Mouse (Mus musculus) gastrocnemius, postnatal 25 days (tissue): Measurements from ENCODE around the gene Tmc4. TPM values are rescaled to one million over a fixed set of nuclear protein-coding genes. Genes with fewer than 3 reads are reported as not detected.
A peak's percentile ranks its signal among the peaks of the same experiment; 100 is the strongest.
"Not testable (repeated sequence)": the region's sequence is repeated elsewhere in the genome, so short reads cannot be mapped to it uniquely, and the experiment has no call there.

ENCODE experiments used
- DNase-seq: peaks from one replicate; pipeline ENCODE4 v3.0.0; 2022
- long read RNA-seq, 2 experiments: library from polyadenylated mRNA; stranded (forward); transcript quantifications; one replicate each; pipeline ENCODE4 v2.0.0; 2021
- total RNA-seq, 2 experiments: library from RNA; stranded (reverse); gene quantifications; 1 replicate in 1 of 2; 2 replicates in 1 of 2; pipeline ENCODE4 v1.2.3; 2021

Gene Tmc4
- total RNA-seq: under 1 TPM; 0.70 to 0.87 TPM
- long read RNA-seq, experiment 1: 0 reads
- long read RNA-seq, experiment 2, partial matches to known transcripts: 1 of 1 reads
- long read RNA-seq, experiment 2, other reads (novel, unspliced or antisense): 0 of 1 reads

DNA sequence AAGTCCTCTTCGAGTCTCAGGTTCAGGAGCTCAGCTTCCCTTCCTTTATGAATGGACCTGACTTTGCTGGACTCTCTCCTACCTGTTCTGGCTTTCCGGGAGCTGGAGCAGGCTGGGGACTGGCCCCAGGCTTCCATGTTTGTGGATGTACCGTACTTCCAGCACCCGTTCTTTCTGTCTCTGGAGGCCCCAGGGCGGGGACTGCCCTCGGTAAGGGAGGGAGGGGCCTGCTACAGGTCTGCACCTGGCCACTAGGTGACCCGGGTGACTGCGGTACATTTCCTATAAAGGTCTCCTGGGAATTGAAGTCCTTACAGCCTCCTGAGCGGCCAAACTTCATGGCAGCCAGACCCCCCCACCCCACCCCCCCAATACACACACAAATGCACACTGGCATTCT is at the start of gene Tmc4:
Gene Tmc4, minus strand, starts transcription at position 212 of the 400 bp plus-strand sequence.
- no peak for DNase-seq

- DNase-seq: not testable (repeated sequence)
Measured at GRCm38 (mm10) chr7:3725459-3725858, 48.1 kb upstream of the Tmc4 start.

DNA sequence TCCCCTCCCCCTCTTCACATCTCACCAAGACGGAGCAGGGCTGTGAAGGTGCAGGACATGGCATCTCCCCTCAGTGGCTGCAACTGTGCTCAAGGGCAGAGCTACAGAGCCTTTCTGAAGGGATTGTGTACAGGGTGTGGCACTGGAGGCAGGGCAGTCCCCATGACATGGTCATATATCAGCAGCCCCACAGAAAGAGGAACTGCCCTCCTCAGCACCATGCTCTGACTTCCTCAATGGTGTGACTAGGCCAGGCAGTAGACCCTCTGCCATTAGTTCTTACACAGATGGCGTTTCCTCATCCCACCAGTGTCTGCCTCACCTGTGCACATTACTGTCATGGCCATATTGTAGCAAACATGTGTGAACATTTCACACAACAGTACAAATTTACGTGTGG is 42.9 kb upstream of the Tmc4 start, which contains the start of gene Pirb:
Gene Pirb, minus strand, starts transcription at position 124 of the 400 bp plus-strand sequence.
- DNase-seq: not testable (repeated sequence)

GRCm38 (mm10) chr7:3715249-3715648 is 37.9 kb upstream of the Tmc4 start:
- DNase-seq: no peak

- no peak for DNase-seq
Measured at GRCm38 (mm10) chr7:3712264-3712942, 35.0 kb upstream of the Tmc4 start.

GRCm38 (mm10) chr7:3709000-3709399 is 31.6 kb upstream of the Tmc4 start:
- DNase-seq: no peak

GRCm38 (mm10) chr7:3708447-3708980 is 31.2 kb upstream of the Tmc4 start:
- not testable (repeated sequence) for DNase-seq

- no peak for DNase-seq
Measured at GRCm38 (mm10) chr7:3707568-3708413, 30.4 kb upstream of the Tmc4 start.

DNA sequence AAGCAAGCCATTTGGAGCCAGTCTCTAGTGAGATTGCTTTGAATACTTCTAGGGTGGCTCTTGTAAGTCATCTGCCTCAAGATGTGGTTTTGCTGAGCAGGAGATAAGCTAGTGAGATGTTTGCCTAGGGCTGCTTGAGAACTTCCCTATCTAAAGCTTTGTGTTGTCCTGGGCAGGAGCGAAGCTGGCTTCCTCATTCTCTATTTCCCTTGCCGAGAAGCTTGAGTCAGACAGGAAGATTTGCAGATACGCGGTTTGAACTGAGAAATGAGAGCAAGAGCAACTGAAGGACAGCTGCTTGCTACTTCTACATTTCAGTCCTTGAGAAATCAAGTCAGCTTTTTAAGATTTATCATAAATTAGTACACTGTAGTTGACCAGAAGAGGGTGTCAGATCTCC is 29.7 kb upstream of the Tmc4 start:
- DNase-seq: no peak

GRCm38 (mm10) chr7:3706343-3706934 is 29.1 kb upstream of the Tmc4 start:
- no peak for DNase-seq

- DNase-seq: no peak
Measured at GRCm38 (mm10) chr7:3705911-3706310, 28.6 kb upstream of the Tmc4 start.

DNA sequence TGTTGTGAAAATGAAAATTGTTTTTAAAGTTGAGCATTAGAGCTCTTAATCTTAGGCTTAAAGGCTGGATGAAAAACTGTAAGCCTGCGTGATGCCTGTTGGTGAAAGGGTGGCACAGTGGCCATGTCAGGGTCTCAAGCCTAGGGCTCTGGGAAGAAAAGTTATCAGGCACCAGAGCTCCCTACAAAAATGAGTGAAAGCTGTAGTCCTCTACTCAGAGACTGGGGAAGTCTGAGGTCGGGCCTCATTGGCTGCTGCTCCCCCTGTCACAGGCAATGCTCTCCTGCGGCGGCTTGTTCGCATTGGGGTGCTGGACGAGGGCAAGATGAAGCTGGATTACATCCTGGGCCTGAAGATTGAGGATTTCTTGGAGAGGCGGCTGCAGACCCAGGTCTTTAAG is 28.1 kb upstream of the Tmc4 start:
- DNase-seq: not testable (repeated sequence)

DNA sequence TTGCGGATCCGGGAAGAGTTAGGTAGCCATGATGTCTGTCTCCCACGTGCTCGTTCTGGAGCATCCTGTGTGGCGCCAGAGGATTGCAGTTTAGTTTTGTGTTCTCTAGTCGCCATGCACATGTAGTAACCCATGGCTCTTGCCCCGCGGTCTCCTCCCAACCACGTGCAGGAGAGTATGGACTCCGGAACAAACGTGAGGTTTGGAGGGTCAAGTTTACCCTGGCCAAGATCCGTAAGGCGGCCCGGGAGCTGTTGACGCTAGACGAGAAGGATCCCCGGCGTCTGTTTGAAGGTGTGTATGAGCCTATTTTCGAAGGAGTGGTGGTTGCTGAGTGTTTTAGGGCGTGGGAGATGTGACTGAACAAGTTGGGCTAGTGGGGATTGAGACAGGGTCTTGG is 27.1 kb upstream of the Tmc4 start:
- DNase-seq: no peak

DNA sequence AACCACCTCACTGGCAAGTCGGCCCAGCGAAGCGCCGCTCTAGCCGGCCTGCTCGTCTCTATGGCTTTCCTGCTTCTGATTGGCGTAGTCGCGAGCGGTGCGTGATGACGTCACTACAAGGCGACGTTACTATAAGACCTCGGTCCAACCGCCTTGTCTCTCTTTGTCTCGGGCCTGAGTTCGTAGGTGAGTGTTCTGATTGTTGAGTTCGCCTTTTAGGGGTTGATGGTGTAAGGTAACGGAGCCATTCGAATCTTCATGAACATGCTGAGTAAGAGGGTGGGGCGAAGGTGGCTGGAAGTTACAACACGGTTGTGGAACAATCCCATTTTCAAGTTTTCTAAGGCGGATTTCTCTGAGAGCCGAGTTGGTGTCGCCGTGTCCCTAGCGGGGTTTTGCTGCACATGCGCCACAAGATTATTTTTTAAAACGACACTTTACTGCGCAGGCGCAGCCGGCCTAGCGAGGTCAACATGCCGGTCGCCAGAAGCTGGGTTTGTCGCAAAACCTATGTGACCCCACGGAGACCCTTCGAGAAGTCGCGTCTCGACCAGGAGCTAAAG is 26.6 kb upstream of the Tmc4 start, which contains the start of gene Rps9:
Gene Rps9, plus strand, starts transcription at position 115 of the 563 bp plus-strand sequence.
- peak; percentile 93 for DNase-seq

DNA sequence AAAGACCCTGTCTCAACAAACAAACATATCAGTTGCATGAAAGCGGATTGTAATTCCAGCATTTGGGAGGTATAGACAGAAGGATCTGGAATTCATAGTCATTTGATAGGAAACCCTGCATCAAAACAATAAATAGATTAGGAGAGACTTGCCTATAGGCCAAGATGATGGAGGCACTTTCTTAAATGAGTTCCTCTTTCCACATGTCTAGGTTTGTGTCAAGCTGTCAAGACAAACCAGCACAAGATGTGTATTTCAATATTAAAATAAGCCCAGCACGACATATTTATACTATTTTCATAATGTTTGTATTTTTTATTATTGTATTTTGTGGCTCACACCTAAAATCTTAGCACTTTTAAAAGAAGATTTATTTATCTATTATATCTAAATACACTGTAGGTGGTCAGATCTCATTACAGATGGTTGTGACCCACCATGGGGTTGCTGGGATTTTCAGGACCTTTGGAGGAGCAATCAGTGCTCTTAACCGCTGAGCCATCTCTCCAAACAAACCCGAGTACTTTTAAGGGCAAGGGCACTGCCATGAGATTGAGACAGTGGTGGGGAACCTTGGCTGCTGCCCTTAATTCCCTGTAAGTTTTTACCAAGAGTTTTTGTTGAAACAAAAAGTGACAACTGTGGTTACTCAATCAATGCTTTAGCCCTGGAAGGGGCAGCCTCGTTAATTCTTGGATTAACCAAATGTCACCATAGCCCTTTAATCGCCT is 26.0 kb upstream of the Tmc4 start:
- no peak for DNase-seq

DNA sequence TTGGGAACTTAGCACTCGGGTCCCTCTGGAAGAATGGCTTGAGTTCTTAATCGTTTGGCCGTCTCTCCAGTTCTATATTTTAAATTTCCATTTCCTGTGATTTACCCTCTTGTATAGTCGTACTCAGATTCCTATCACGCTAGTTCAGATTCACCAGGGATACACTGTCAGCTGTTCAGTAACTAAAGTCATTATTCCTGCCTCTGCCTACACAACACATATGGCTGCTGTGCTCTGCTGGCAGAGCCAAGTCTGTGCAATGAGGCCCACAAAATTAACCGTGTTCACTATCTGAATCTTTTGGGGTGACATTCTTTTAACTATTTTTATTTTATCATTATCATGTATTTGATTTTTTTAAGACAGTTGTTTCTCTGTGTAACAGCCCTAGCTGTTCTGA is 21.1 kb upstream of the Tmc4 start:
- DNase-seq: no peak

DNA sequence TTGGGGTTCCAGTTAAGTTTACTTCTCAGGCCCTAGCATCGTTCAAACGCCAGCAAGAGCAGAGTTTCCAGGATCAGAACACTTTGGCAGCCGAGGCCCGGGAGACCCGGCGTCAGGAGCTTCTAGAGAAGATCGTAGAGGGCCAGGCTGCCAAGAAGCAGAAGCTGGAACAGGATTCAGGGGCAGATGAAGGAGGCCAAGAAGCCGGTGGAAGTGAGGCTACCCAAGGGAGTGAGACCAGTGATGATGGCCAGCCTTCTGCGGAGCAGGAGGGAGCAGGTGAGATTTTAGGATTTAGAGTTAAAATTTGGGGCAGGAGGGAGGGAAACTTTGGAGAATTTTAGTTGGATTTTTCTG is 17.6 kb upstream of the Tmc4 start:
- not testable (repeated sequence) for DNase-seq

DNA sequence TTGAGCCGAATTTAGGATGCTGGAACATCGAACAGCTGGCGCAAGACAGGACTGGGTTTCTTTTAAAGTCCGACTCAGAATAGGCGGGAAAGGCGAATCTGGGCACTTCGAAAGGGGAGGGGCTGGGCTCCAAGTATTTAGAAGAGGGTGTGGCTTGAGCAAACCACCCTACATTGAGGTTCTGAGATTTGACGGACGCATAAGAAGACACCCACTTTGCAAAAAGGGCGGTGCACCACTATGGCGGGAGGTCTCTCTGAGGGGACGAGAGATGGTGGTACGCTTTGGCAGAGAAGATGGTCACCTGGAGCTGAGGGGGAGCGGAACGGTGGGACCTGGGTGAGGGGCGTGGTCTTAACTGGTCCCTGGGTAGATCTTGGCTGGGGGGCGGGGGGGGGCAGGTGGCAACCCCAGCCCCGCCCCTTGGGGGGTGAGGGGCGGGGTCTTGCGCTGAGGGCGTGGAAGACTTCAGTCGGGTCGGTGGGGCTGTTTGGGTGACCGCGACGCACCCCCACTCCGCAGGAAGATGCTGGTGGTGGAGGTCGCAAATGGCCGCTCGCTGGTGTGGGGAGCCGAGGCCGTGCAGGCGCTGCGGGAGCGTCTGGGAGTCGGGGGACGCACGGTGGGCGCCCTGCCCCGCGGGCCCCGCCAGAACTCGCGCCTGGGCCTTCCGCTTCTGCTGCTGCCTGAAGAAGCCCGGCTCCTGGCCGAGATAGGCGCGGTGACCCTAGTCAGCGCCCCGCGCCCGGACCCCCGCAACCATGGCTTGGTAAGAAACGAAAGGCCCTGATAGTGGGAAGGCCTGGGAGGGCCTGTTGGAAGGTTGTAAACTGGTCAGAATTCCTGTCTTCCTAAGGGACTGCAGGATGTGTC is 17.0 kb upstream of the Tmc4 start:
- DNase-seq: peak; percentile 70

GRCm38 (mm10) chr7:3693809-3694075 is 16.4 kb upstream of the Tmc4 start:
- no peak for DNase-seq

GRCm38 (mm10) chr7:3692987-3693808 is 15.8 kb upstream of the Tmc4 start, which contains the start of gene Mboat7:
TSS of gene Mboat7 (minus strand) at chr7:3693523.
- peak; percentile 94 for DNase-seq
